Mouse (Mus musculus): Measurements from ENCODE around the gene Phf23. TPM values are rescaled to one million over a fixed set of nuclear protein-coding genes. Genes with fewer than 3 reads are reported as not detected.
A peak's percentile ranks its signal among the peaks of the same experiment; 100 is the strongest.

The Phf23 gene
- polyA plus RNA-seq, 1 experiment from 2014 or later = 43.8 TPM

- Histone ChIP-seq H3K36me3 (peaks cover 54% of the 10 kb centered on the region), H3K4me2 (peak overlapping the region; percentile 87), H3K4me3 (peak overlapping the region; percentile 100), H3K9me3 (no peaks in the 10 kb centered on the region), H3K27ac (replicated peaks) (peak overlapping the region; percentile 99), H3K27me3 (replicated peaks) (no peaks in the 10 kb centered on the region), H3K9ac (peak overlapping the region; percentile 100), H3K4me1 (peaks cover 35% of the 10 kb centered on the region)
- WGBS = 3% methylated on average over 16 of the region's 16 CpGs
- ATAC-seq (ENCODE audit: extremely low read depth, insufficient number of reproducible peaks, low FRiP score, low TSS enrichment) = no peak
Observed at GRCm38 (mm10) chr11:69979827-69980195, 15.8 kb upstream of the Phf23 start.

- peak overlapping the region; percentile 99 for H3K27ac ChIP-seq (replicated peaks)
- H3K4me2 ChIP-seq = peak overlapping the region; percentile 87
- peak overlapping the region; percentile 100 for H3K9ac ChIP-seq
- H3K27me3 ChIP-seq (replicated peaks) = no peaks in the 10 kb centered on the region
- WGBS = under 1% methylated on average over 43 of the region's 60 CpGs
- peaks cover 35% of the 10 kb centered on the region for H3K4me1 ChIP-seq
- peak; percentile 90 for ATAC-seq (ENCODE audit: extremely low read depth, insufficient number of reproducible peaks, low FRiP score, low TSS enrichment)
- H3K4me3 ChIP-seq = peak overlapping the region; percentile 100
- H3K9me3 ChIP-seq = no peaks in the 10 kb centered on the region
- H3K36me3 ChIP-seq = peaks cover 54% of the 10 kb centered on the region
Observed at GRCm38 (mm10) chr11:69980196-69981140, 15.1 kb upstream of the Phf23 start.

GRCm38 (mm10) chr11:69981141-69981762 is 14.3 kb upstream of the Phf23 start, which contains the start of gene Ctdnep1:
Ctdnep1 (plus strand) TSS chr11:69981156.
- Histone ChIP-seq H3K9me3 (no peaks in the 10 kb centered on the region), H3K9ac (peak within 1 kb of the TSS; percentile 100), H3K27me3 (replicated peaks) (no peaks in the 10 kb centered on the region), H3K27ac (replicated peaks) (peak within 1 kb of the TSS; percentile 99), H3K4me3 (peak within 1 kb of the TSS; percentile 100), H3K36me3 (peaks cover 54% of the 10 kb centered on the region), H3K4me2 (peak within 1 kb of the TSS; percentile 87), H3K4me1 (peaks cover 35% of the 10 kb centered on the region)
- ATAC-seq (ENCODE audit: extremely low read depth, insufficient number of reproducible peaks, low FRiP score, low TSS enrichment) = peak; percentile 14; the same call in 1 of the 2 replicates
- WGBS = under 1% methylated on average over 43 of the region's 43 CpGs

GRCm38 (mm10) chr11:69982225-69982624 is 13.4 kb upstream of the Phf23 start, which contains the start of gene Elp5:
Elp5 (minus strand) TSS chr11:69982517.
- Histone ChIP-seq H3K4me3 (peak within 1 kb of the TSS; percentile 100), H3K9ac (peak within 1 kb of the TSS; percentile 100), H3K27me3 (replicated peaks) (no peaks in the 10 kb centered on the region), H3K4me1 (peaks cover 35% of the 10 kb centered on the region), H3K36me3 (peaks cover 54% of the 10 kb centered on the region), H3K9me3 (no peaks in the 10 kb centered on the region), H3K4me2 (peak within 1 kb of the TSS; percentile 87), H3K27ac (replicated peaks) (peak within 1 kb of the TSS; percentile 99)
- WGBS = 47% methylated on average over 8 of the region's 8 CpGs
- ATAC-seq (ENCODE audit: extremely low read depth, insufficient number of reproducible peaks, low FRiP score, low TSS enrichment) = no peak

- Histone ChIP-seq H3K4me2 (peak overlapping the region; percentile 87), H3K27me3 (replicated peaks) (no peaks in the 10 kb centered on the region), H3K27ac (replicated peaks) (peak overlapping the region; percentile 99), H3K9me3 (no peaks in the 10 kb centered on the region), H3K9ac (peak overlapping the region; percentile 100), H3K4me3 (peak overlapping the region; percentile 100), H3K36me3 (peaks cover 54% of the 10 kb centered on the region), H3K4me1 (peaks cover 35% of the 10 kb centered on the region)
- no peak for ATAC-seq (ENCODE audit: extremely low read depth, insufficient number of reproducible peaks, low FRiP score, low TSS enrichment)
- 17% methylated on average over 5 of the region's 5 CpGs for WGBS
Observed at GRCm38 (mm10) chr11:69982877-69983276, 12.7 kb upstream of the Phf23 start.

GRCm38 (mm10) chr11:69983377-69983776 is 12.2 kb upstream of the Phf23 start:
- peak overlapping the region; percentile 100 for H3K9ac ChIP-seq
- peak overlapping the region; percentile 99 for H3K27ac ChIP-seq (replicated peaks)
- peaks cover 35% of the 10 kb centered on the region for H3K4me1 ChIP-seq
- H3K9me3 ChIP-seq = no peaks in the 10 kb centered on the region
- peaks cover 54% of the 10 kb centered on the region for H3K36me3 ChIP-seq
- peak overlapping the region; percentile 100 for H3K4me3 ChIP-seq
- ATAC-seq (ENCODE audit: extremely low read depth, insufficient number of reproducible peaks, low FRiP score, low TSS enrichment) = no peak
- 75% methylated on average over 4 of the region's 4 CpGs for WGBS
- H3K27me3 ChIP-seq (replicated peaks) = no peaks in the 10 kb centered on the region
- H3K4me2 ChIP-seq = peak overlapping the region; percentile 87

- Histone ChIP-seq H3K4me3 (no peak overlapping the region), H3K36me3 (peaks cover 60% of the 10 kb centered on the region), H3K4me2 (no peak overlapping the region), H3K27ac (replicated peaks) (no peak overlapping the region), H3K9me3 (no peaks in the 10 kb centered on the region), H3K4me1 (peaks cover 27% of the 10 kb centered on the region), H3K27me3 (replicated peaks) (no peaks in the 10 kb centered on the region), H3K9ac (no peak overlapping the region)
- WGBS = 85% methylated on average over 8 of the region's 8 CpGs
- no peak for ATAC-seq (ENCODE audit: extremely low read depth, insufficient number of reproducible peaks, low FRiP score, low TSS enrichment)
Observed at GRCm38 (mm10) chr11:69984431-69984830, 11.1 kb upstream of the Phf23 start.

- Histone ChIP-seq H3K27me3 (replicated peaks) (no peaks in the 10 kb centered on the region), H3K27ac (replicated peaks) (peak overlapping the region; percentile 98), H3K9me3 (no peaks in the 10 kb centered on the region), H3K4me3 (peak overlapping the region; percentile 82; the same call in 1 of the 2 replicates), H3K9ac (peak overlapping the region; percentile 96; the same call in 1 of the 2 replicates), H3K36me3 (peaks cover 80% of the 10 kb centered on the region), H3K4me2 (no peak overlapping the region; the same call in 1 of the 2 replicates), H3K4me1 (peaks cover 27% of the 10 kb centered on the region)
- 77% methylated on average over 8 of the region's 8 CpGs for WGBS
- no peak for ATAC-seq (ENCODE audit: extremely low read depth, insufficient number of reproducible peaks, low FRiP score, low TSS enrichment)
Observed at GRCm38 (mm10) chr11:69989949-69990348, 5.6 kb upstream of the Phf23 start.

GRCm38 (mm10) chr11:69990850-69991691 is 4.5 kb upstream of the Phf23 start, which contains the start of gene Gabarap:
Gabarap (plus strand) TSS chr11:69991143.
- H3K4me3 ChIP-seq = peak within 1 kb of the TSS; percentile 82
- H3K36me3 ChIP-seq = peaks cover 69% of the 10 kb centered on the region
- H3K27ac ChIP-seq (replicated peaks) = peak within 1 kb of the TSS; percentile 98
- under 1% methylated on average over 40 of the region's 40 CpGs for WGBS
- peak within 1 kb of the TSS; percentile 96 for H3K9ac ChIP-seq
- ATAC-seq (ENCODE audit: extremely low read depth, insufficient number of reproducible peaks, low FRiP score, low TSS enrichment) = peak; percentile 58; the same call in 1 of the 2 replicates
- peak within 1 kb of the TSS; percentile 86 for H3K4me2 ChIP-seq
- H3K4me1 ChIP-seq = peaks cover 27% of the 10 kb centered on the region
- H3K27me3 ChIP-seq (replicated peaks) = no peaks in the 10 kb centered on the region
- H3K9me3 ChIP-seq = no peaks in the 10 kb centered on the region

- peak overlapping the region; percentile 96 for H3K9ac ChIP-seq
- peak overlapping the region; percentile 86 for H3K4me2 ChIP-seq
- no peaks in the 10 kb centered on the region for H3K9me3 ChIP-seq
- H3K4me1 ChIP-seq = peaks cover 27% of the 10 kb centered on the region
- 0% methylated on average over 15 of the region's 15 CpGs for WGBS
- peak overlapping the region; percentile 82 for H3K4me3 ChIP-seq
- H3K36me3 ChIP-seq = peaks cover 63% of the 10 kb centered on the region
- H3K27me3 ChIP-seq (replicated peaks) = no peaks in the 10 kb centered on the region
- ATAC-seq (ENCODE audit: extremely low read depth, insufficient number of reproducible peaks, low FRiP score, low TSS enrichment) = 0 out of 2 replicates have a peak, but pooled peaks have one; percentile 0
- H3K27ac ChIP-seq (replicated peaks) = peak overlapping the region; percentile 98
Observed at GRCm38 (mm10) chr11:69991711-69992110, 3.9 kb upstream of the Phf23 start.
